Mouse (Mus musculus) midbrain, postnatal 0 days (tissue): ENCODE data around the gene Gm12248. TPM values are rescaled to one million over a fixed set of nuclear protein-coding genes. Genes with fewer than 3 reads are reported as not detected.

Source experiments
- ATAC-seq: fragments of 200-750 bp; cut with Nextera tagmentation; 2 replicates; pipeline ENCODE4 v1.8.0; 2017; ENCODE audit warnings: moderate number of reproducible peaks, mild to moderate bottlenecking, moderate TSS enrichment, moderate library complexity; ENCODE audit not compliant: low FRiP score
- DNase-seq: peaks from one replicate; pipeline ENCODE4 v3.0.0-alpha.2; 2015; ENCODE audit warnings: low spot score
- H3K27ac ChIP-seq: fragments of 300-500 bp; sonication (generic); 2 replicates; pipeline ENCODE4 v1.5.1; 2014; ENCODE audit warnings: low read depth, mild to moderate bottlenecking, low read length, mixed read lengths
- H3K27me3 ChIP-seq: fragments of 300-500 bp; sonication (generic); 2 replicates; pipeline ENCODE4 v1.6.1; 2014; ENCODE audit warnings: low read length, control low read depth, mixed read lengths; ENCODE audit not compliant: insufficient read depth
- H3K36me3 ChIP-seq: fragments of 300-500 bp; sonication (generic); 2 replicates; pipeline ENCODE4 v1.6.1; 2014; ENCODE audit warnings: low read length, control low read depth, mixed read lengths; ENCODE audit not compliant: insufficient read depth
- H3K4me1 ChIP-seq: fragments of 300-500 bp; sonication (generic); 2 replicates; pipeline ENCODE4 v1.6.1; 2014; ENCODE audit warnings: mild to moderate bottlenecking, control low read depth, antibody characterized with exemption, low read length, mixed read lengths; ENCODE audit not compliant: insufficient read depth
- H3K4me2 ChIP-seq: fragments of 300-500 bp; sonication (generic); 2 replicates; pipeline ENCODE4 v1.6.1; 2014; ENCODE audit warnings: low read depth, mild to moderate bottlenecking, low read length, mixed read lengths; ENCODE audit not compliant: poor library complexity, severe bottlenecking
- H3K4me3 ChIP-seq: fragments of 300-500 bp; sonication (generic); 2 replicates; pipeline ENCODE4 v1.5.1; 2014; ENCODE audit warnings: low read depth, mild to moderate bottlenecking, low read length, moderate library complexity
- H3K9ac ChIP-seq: fragments of 300-500 bp; sonication (generic); replicated peaks from 2 replicates; pipeline ENCODE4 v1.6.1; 2014; ENCODE audit warnings: mild to moderate bottlenecking, low read length, moderate library complexity, mixed read lengths; ENCODE audit not compliant: poor library complexity, severe bottlenecking
- H3K9me3 ChIP-seq: fragments of 300-500 bp; sonication (generic); 2 replicates; pipeline ENCODE4 v1.6.1; 2016; ENCODE audit warnings: low read length, control low read depth
- CTCF ChIP-seq: IDR thresholded peaks from 2 replicates; pipeline ENCODE4 v1.5.1; 2016; ENCODE audit warnings: antibody characterized with exemption, mild to moderate bottlenecking
- WGBS: fragments of 180-500 bp; shearing (Covaris S2); extraction: QIAGEN DNeasy Blood & Tissue Kit; methylation state at CpG from one replicate; pipeline ENCODE4 v1.1.7; 2014; 5-methylcytosine and 5-hydroxymethylcytosine counted together
- polyA plus RNA-seq: library from polyadenylated mRNA; unstranded; fragments of >200 nt; fragmentation: Nextera tagmentation; extraction: Ambion mirVana; gene quantifications from 2 replicates; pipeline ENCODE4 v1.2.1, GENCODE M21; 2015
- total RNA-seq: library from RNA; depleted of rRNA; stranded (reverse); fragments of >200 nt; gene quantifications from 2 replicates; pipeline ENCODE4 v1.2.3, GENCODE M21; 2014; rRNA removed

Gm12248 gene
- total and polyA plus RNA-seq, 2 experiments from 2014 or later = not detected

- no peak overlapping the region for H3K9ac ChIP-seq
- WGBS = 84% methylated on average over 1 of the region's 1 CpGs
- DNase-seq (no peak), ATAC-seq (no peak)
- H3K27ac ChIP-seq = no peak overlapping the region
- no peak overlapping the region for H3K4me2 ChIP-seq
- TF ChIP-seq CTCF = no peak
- no peak overlapping the region for H3K4me3 ChIP-seq
- peaks cover 11% of the 10 kb centered on the region for H3K4me1 ChIP-seq
- no peaks in the 10 kb centered on the region for H3K27me3 ChIP-seq
- no peaks in the 10 kb centered on the region for H3K9me3 ChIP-seq
- no peaks in the 10 kb centered on the region for H3K36me3 ChIP-seq
Observed at GRCm38 (mm10) chr11:58014604-58015003, 78.3 kb downstream of the Gm12248 start.

Other genes with a start within 250 kb of the Gm12248 start
- gene Larp1, start 84.1 kb downstream of the Gm12248 start, total RNA-seq = 51.8 and 53.1 TPM in 2 replicates
- 14.7 and 15.7 TPM in 2 replicates for gene Larp1, start 84.1 kb downstream of the Gm12248 start, polyA plus RNA-seq
- gene Cnot8, start 11.0 kb upstream of the Gm12248 start, total RNA-seq = 80.0 and 95.9 TPM in 2 replicates
- 88.7 and 89.2 TPM in 2 replicates for gene Cnot8, start 11.0 kb upstream of the Gm12248 start, polyA plus RNA-seq
- gene Gemin5, start 75.4 kb upstream of the Gm12248 start, total RNA-seq = 19.2 and 24.0 TPM in 2 replicates
- 8.1 and 9.9 TPM in 2 replicates for gene Gemin5, start 75.4 kb upstream of the Gm12248 start, polyA plus RNA-seq
- 33.5 and 39.6 TPM in 2 replicates for gene Mrpl22, start 78.5 kb upstream of the Gm12248 start, total RNA-seq
- 88.3 and 96.2 TPM in 2 replicates for gene Mrpl22, start 78.5 kb upstream of the Gm12248 start, polyA plus RNA-seq
- gene Igtp, start 106.4 kb upstream of the Gm12248 start, total RNA-seq = 1.6 and 2.4 TPM in 2 replicates
- gene Igtp, start 106.4 kb upstream of the Gm12248 start, polyA plus RNA-seq = 1.9 and 2.7 TPM in 2 replicates
- gene Irgm2, start 106.5 kb upstream of the Gm12248 start, total RNA-seq = 0.77 and 2.1 TPM in 2 replicates
- gene Irgm2, start 106.5 kb upstream of the Gm12248 start, polyA plus RNA-seq = 0.67 and 1.1 TPM in 2 replicates
- gene 4930438A08Rik, start 181.7 kb upstream of the Gm12248 start, total RNA-seq = 0.09 and 0.38 TPM in 2 replicates
- not detected in 2 replicates for gene 4930438A08Rik, start 181.7 kb upstream of the Gm12248 start, polyA plus RNA-seq
- 24.4 and 26.0 TPM in 2 replicates for gene Zfp692, start 213.9 kb upstream of the Gm12248 start, total RNA-seq
- gene Zfp692, start 213.9 kb upstream of the Gm12248 start, polyA plus RNA-seq = 20.1 and 22.6 TPM in 2 replicates
- gene Zfp672, start 237.2 kb upstream of the Gm12248 start, total RNA-seq = 38.1 and 42.1 TPM in 2 replicates
- gene Zfp672, start 237.2 kb upstream of the Gm12248 start, polyA plus RNA-seq = 41.1 and 46.9 TPM in 2 replicates
- 44.0 and 53.8 TPM in 2 replicates for gene Sh3bp5l, start 237.6 kb upstream of the Gm12248 start, total RNA-seq
- gene Sh3bp5l, start 237.6 kb upstream of the Gm12248 start, polyA plus RNA-seq = 42.4 and 46.3 TPM in 2 replicates